Mouse (Mus musculus) cerebellum, adult 9-10 months (tissue): ENCODE data around the gene H2-Ke6.

ENCODE experiments used
- DNase-seq: peaks from one replicate; pipeline ENCODE4 v3.0.0; 2022

H2-Ke6 gene

DNA sequence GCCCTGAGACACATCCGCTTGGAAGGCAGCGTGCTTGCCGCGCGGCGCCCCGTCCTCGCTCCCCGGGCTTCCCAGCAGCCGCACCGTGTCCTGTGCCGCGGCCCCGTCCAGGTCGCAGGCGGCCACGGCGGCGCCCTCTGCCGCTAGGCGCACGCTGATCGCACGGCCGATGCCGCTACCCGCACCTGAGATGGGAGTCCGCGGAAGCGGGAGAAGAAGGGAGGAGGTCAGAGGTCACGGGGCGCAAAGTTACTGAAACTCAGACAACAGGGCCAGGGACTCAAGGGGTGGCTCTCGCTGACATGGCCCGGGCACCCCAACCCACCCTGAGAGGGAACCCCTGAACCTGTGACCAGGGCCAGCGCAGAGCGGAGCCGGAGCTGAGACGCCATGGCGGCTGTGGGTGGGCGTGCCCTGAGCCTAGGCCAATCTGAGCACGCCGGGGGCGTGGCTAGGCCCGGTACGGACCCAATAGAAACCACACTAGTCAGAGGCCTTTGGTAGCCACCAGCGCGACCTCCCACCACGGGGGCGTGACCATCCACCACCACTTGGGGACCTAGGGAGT is at the start of gene H2-Ke6:
H2-Ke6 (minus strand) TSS at position 405 of the 568 bp plus-strand sequence.
- DNase-seq = peak; percentile 92

DNA sequence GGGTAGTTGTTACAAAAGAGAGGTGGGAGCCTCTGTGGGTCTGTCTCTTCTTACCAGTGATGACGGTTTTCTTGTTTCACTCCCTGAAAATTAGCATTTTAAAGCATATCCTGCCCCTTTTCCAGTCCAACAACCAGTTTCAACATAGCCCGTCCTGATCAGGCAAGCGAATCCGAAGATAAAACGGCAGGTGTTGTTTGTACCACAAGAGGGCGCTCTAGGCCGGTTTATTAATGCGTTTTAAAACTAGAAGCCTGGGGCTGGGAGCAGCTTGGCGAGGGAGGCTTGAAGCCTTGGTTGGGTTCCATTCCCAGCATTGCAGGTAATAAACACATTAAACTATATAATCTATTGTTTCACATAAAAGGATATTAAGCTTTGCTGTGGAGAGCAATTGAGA is 49.7 kb upstream of the H2-Ke6 start:
- DNase-seq = peak; percentile 58

DNA sequence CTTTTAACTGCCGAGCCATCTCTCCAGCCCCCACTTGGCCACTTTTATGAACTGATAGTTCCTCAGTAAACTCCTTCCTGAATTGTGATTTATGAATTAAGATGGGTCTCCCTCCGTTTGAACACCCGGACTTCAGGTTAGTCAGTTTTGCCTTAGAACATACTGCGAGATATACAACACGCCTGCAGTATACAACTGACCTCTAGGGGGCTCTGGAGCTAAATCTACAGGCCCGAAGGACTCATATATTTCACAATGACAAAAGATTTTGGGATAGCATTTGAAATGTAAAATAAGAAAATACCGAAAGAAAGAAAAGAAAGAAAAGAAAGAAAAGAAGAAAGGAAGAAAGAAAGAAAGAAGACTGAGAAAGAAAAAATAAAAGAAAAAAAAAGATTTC is 47.4 kb upstream of the H2-Ke6 start:
- DNase-seq = peak; percentile 68

DNA sequence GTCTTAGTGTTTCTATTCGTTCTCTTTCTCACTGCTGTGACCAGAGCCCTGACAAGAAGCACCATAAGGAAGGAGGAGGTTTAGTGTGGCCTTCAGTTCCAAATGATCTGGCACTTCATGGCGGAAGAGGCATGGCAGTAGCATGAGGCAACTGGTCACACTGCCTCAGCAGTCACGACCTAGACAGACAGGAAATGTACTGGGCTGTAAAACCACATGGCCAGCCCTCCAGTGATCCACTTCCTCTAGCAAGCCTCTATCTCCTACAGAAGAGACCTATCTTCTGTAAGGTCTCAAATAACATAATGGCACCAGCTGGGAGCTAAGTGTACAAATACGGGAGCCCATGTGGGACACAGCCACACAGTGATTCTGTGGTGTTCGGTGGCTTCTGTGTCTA is 44.2 kb upstream of the H2-Ke6 start:
- DNase-seq = no peak

DNA sequence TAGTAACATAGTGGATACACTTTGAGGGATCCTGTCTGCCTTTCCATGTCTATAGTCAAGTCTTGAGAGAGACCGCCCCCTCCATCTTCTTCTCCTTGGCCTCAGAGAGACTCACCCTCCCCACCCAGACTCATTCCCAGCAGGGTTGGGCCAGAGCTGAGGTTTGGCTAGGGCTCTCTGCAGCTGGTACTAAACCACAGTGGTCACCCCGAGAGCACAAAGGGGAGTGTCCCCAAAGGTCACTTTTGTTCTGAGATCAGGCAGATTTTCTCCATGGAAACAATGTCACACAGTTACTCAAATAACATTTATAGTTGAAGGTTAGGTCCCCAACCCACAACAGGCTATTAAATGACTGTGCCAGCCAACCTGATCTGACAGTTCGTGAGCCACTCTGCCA is 41.0 kb upstream of the H2-Ke6 start:
- DNase-seq = no peak

DNA sequence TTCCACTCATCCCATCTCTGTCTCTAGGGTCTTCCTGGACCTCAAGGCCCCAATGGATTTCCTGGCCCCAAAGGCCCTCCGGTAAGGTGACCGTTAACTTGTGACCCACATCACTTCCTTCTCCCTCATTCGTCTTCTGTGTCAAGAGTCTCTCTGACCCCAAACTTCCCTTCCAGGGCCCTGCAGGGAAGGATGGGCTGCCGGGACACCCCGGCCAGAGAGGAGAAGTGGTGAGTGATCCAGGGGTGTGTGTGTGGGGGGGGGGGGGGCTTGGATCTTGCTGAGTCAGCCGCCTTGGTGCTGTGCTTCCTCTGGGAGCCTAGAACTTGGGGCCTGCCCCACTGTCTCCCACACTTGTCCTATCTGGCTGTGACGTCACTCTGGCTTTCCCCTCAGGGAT is 29.4 kb upstream of the H2-Ke6 start:
- no peak for DNase-seq

DNA sequence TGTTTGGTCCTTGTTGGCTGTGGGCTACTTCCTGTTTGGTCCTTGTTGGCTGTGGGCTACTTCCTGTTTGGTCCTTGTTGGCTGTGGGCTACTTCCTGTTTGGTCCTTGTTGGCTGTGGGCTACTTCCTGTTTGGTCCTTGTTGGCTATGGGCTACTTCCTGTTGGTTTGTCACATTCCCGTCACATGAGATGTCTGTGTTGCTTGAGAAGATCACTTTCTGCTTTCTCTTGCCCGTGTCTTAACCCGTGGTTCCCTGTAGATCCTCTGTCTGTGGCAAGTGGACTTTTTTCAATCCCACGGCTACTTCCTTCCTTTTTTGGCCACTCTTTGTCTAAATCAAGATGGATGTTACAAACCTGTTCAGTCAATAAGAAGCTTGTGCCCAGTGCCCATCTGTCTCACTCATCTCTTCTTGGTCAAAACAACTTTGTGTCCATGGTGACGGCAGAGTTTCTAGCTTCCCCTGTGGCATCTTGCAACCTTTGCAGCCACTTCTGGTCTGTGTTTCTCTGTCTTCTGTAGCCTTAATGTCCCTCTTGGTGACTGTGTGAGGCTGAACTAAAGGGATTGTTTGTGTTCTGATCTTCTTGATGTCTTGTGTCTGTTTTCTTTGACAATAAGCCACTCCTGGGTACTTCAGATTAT is 19.7 kb upstream of the H2-Ke6 start:
- DNase-seq = no peak

DNA sequence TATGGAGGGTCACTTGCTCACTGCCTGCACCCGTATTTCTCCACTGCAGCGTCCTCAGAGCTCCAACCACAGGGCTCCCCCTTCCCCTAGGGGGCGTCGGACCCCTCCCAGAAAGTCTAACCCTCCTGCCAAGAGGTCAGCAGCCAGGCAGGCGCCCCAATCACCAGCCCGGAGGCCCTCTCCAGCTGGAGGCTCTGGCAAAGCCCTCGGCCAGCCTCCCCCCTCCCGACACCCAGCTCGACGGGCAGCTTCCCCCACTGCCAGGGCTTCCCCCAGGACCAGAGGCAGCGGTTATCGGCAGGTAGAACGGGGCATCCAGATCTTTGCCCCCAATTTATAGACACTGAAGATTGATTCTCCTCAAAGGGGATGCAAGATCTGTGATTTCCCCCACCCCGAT is 18.1 kb upstream of the H2-Ke6 start:
- no peak for DNase-seq

DNA sequence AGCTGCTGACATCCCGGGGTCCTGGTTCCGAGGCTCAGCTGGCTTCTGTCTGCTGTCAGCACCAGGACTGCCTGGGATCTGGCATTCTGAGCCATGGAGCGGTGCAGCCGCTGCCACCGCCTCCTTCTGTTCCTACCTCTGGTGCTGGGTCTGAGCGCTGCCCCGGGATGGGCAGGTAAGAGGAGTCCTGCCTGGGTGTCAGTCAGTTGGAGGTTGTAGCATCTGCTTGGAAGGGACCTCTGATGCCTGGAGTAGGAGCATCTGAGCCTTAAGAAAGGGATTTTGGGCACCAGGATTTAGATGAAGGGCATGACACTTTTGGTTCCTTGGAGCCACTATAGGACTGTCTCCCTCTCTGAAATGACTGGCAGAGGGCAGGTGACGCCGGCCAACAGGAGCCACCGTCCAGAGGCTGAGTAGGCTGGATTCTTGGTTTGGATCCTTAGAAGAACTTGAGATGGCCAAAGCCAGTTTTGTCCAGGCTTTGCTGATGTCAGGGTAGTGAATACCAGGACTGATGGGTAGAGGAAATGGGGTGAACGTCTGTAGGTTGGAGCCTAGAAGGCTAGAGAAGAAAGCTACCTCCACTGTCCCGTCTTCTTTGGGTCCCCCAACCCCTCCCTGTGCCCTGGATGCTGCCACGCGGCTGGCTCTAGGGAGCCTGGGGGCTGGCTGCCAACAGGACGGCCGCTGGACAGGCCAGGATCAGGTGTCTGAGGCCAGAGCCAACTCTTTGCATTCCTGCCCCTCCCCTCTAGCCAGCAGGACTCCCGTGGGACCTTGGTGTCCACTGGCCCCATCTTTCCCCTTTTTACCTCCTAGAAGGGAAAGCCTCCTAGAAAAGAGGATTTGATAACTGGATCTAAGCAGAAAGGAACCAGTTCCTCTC is 11.9 kb upstream of the H2-Ke6 start:
- DNase-seq = peak; percentile 27

DNA sequence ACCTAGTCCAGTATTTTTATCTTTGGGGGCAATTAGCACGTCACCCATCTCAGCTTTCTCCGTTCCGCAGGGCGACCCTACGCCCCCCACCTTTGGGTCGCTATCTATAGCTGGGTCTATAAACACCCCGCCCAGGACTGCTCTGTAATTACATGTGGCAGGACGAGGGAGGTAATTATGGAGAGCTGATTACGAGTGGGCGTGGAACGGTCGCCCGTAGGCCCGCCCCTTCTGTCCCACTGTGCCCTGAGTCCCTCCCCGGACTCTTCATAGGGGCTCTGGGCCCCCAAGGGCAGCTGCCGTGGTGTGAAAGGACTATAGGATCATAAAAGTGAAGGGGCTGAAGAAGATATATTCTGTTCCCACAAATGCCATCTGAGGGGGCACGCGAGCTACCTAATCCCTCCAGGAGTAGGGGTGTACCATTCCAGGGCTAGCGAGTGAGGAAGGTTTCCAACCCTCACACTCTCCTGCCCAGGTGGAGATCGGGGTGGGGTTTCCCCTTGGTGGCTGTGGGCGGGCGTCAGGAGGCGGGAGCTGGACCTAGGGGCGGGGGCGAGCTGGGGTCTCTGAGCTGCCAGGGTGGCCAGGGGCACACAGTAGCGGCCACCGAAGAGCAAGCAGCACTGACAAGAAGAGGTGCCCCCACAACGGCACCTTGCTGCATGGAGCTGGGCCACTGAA is 11.2 kb upstream of the H2-Ke6 start, which contains the start of gene Col11a2:
Col11a2 (plus strand) TSS at position 560 of the 684 bp plus-strand sequence.
- peak; percentile 32 for DNase-seq

DNA sequence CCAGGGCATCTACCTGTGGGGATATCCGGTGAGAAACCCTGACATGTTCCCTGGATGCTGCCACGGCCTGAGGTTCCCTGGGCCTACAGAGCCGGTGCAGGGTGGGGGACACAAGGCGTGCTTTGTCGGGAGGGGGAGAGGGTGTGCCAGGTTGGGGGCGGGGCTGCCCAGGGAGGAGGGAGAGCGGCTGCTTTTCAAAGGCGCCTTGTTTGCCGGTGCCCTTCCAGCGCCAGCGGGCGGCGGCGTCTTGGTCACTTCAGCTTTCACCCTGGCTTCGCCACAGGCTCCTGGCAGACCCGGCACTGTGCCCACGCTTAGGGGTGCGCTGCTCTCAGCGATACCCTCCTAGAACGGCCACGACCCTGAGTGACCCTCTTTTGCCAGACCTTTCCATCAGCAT is 10.6 kb upstream of the H2-Ke6 start:
- peak; percentile 39 for DNase-seq

DNA sequence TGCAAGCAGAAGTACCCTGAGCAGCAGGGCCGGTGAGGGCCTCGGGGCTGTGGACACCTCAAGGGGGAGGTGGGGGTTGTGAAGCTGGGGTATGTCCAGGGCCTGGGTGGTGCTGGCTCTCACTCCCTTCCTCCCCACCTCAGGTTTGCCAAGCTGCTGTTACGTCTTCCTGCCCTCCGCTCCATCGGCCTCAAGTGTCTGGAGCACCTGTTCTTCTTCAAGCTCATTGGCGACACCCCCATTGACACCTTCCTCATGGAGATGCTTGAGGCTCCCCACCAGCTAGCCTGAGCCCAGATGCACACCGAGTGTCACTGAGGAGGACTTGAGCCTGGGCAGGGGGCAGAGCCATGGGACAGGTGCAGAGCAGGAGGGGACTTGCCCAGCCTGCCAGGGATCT is 9.4 kb upstream of the H2-Ke6 start:
- peak; percentile 15 for DNase-seq

DNA sequence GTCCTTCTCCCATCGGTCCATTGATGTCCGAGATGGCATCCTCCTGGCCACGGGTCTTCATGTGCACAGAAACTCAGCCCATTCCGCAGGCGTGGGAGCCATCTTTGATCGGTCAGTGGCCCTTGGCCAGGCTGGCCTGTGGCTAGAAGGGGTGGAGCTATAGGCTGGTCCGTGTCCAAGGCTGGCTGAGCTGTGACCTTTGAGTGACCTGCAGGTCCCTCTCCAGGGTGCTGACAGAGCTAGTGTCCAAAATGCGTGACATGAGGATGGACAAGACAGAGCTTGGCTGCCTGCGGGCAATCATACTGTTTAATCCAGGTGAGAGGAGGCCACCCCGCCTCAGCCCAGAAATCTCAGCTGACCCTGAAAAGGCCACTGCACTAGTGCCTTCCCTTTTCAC is 8.8 kb upstream of the H2-Ke6 start:
- no peak for DNase-seq

DNA sequence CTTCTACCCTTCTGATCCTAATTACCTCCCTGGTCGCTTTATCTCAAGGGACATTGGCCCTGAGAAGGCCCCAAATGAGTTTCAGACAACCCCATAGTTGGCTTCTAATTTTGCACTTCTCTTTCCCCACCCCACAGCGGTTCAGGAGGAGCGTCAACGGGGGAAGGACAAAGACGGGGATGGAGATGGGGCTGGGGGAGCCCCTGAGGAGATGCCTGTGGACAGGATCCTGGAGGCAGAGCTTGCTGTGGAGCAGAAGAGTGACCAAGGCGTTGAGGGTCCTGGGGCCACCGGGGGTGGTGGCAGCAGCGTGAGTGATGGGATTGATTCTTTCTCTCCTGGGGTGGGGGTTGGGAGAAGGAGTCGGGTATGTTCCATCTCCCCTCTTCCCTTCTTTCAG is 7.7 kb upstream of the H2-Ke6 start:
- no peak for DNase-seq

DNA sequence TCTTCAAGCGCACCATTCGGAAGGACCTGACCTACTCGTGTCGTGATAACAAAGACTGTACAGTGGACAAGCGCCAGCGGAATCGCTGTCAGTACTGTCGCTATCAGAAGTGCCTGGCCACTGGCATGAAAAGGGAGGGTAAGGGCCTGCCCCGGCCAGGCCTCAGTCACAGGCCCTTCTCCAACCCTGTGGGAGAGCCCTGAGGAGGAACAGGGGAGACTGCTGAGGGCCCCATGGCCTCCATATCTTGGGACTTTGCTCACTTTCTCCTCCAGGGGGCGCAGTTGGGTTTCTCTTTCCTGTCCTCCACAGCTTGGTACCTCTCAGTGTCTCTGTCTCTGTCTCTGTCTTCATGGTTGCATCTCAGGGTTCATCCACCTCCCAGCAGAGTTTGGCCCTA is 6.2 kb upstream of the H2-Ke6 start:
- DNase-seq = peak; percentile 78

DNA sequence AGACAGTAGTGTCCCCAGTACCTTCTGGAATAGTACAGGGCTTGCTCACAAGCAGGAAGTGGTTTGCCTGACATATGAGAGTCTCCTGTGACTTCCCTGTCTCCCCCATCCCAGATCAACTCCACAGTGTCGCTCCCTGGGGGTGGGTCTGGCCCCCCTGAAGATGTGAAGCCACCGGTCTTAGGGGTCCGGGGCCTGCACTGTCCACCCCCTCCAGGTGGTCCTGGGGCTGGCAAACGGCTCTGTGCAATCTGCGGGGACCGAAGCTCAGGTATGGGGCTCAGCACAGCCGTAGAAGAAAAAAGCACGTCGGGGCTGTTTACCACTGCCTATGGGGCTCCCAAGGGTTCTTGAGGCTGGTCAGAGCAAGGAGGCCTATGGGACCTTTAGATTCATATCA is 5.6 kb upstream of the H2-Ke6 start:
- peak; percentile 60 for DNase-seq

DNA sequence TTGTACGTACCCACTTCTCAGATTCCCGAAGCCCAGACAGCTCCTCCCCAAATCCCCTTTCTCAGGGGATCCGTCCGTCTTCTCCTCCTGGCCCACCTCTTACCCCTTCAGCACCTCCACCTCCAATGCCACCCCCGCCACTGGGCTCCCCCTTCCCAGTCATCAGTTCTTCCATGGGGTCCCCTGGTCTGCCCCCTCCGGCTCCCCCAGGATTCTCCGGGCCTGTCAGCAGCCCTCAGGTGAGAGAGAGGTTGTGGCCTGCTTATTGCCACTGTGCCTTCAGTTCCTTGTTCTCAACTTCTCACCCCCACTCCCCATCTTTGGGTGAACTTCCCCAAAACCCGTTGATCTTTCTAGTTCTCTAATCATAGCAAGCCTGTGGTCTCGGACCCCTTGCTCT is 4.9 kb upstream of the H2-Ke6 start:
- peak; percentile 62 for DNase-seq

DNA sequence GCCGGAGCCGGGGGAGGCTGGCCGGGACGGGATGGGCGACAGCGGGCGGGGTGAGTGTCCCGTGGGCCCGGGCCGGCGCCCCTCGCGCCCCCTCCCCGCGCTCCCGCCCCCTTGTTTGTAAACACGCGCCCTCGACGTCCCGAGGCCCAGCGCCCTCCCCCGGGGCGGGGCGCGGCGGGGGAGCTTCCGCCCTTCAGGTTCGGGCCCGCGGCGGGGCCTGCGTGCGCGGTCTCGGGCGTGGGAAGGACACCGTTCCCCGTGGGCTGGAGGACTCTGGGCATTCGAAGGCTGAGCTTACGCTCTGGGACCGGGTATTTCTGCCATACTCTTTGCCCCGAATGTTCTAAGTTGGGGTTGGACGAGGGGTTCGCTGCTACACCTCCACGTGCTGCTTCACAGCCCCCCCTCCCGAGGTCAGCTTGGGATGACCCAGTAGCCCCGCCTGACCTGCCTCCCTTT is 4.3 kb upstream of the H2-Ke6 start:
- peak; percentile 77 for DNase-seq

DNA sequence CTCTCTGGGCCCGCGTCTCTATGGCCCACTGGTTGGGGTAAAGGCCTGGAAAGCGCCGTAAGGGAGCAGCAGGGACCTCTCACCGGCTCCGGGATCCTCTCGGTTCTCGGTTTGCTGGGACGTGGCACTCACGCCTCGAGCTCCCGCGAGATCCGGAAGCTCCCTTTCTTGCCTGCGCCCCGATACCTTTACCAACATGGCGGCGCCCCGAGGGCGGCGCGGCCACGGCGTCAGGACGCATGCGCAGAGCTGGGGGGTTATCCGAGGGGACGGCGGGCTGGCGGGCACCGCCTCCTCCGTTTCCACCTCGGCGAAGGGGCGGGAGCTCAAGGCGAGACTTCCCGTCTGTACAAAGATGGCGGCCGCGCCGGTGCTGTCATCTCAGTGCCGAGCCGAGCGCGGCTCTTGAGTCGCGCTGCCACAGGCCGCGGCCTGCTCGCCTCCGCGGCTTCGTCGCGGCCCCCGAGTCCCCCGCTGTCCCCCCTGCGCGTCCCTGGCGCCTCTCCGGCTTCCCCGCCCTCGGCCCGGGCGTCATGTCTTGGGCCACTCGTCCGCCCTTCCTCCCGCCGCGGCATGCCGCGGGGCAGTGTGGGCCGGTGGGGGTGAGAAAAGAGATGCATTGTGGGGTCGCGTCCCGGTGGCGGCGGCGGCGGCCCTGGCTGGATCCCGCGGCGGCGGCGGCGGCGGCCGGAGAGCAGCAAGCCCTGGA is 3.8 kb upstream of the H2-Ke6 start, which contains the start of the genes Slc39a7 and Rxrb:
Slc39a7 (minus strand) TSS at position 218 of the 709 bp plus-strand sequence.
Rxrb (plus strand) TSS at position 348 of the 709 bp plus-strand sequence.
- DNase-seq = peak; percentile 98

DNA sequence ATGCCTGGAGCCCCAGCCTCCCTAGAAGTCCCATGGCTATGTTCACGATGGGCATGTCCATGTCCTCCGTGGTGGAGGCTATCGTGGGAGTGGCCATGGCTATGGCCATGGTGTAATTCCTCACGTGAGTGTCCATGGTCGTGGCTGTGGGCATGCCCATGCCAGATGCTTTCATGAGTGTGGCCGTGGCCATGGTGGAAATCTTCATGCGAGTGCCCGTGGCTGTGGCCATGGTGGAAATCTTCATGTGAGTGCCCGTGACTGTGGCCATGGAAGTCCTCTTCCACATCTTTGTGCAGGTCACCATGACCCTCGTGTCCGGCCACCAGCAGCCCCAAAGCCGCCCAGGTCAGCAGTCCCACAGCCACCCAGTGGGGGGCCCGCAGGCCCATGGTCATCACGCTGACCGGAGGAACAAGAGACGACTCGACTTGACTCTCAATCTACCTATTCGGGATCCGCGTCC is 3.0 kb upstream of the H2-Ke6 start:
- no peak for DNase-seq

DNA sequence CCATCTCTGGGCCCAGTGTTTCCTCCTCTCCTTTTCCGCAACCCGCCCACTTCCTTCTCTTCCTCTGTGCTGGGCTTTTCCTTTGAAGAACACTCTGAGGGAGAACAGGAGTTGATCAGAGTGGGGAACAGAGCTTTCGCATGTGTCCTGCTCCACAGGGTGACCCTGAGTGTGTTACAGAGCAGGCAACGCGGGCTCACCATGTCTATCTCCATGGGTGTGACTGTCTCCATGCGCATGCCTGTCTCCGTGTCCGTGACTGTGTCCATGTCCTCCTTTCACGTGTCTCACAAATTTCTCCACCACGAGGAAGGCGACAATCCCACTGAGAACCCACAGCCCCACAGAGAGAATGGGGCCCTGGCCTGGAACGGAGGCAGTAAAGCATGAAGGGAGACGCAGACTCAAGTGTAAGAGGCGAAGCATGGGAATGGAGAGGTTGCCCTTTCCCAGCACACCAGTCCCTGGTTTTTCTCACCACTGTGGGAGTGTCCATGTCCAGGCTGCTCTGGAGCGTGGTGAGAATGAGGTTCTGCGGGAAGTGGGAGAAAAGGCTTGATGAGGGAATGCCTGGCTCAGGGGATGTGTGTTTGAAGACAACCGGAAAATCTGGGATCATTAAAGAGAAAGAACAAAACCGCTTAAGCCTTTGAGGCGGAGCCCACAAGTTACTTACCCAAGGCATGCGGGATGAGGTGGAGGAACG is 2.2 kb upstream of the H2-Ke6 start:
- peak; percentile 46 for DNase-seq
